Mouse (Mus musculus): ENCODE measurements at regions not wholly inside any gene's neighbourhood (a gene's known extent, or its start where the extent isn't known, plus 50 kb on each side); places are given as distances from the start of the nearest gene placed in this dataset.
A peak's percentile ranks its signal among the peaks of the same experiment; 100 is the strongest.

- H3K27me3 ChIP-seq (replicated peaks): no peaks in the 10 kb centered on the region
- H3K36me3 ChIP-seq: no peaks in the 10 kb centered on the region
- no peak overlapping the region for H3K4me3 ChIP-seq (replicated peaks)
- WGBS: 72% methylated on average over 9 of the region's 9 CpGs
- no peak overlapping the region for H3K27ac ChIP-seq (replicated peaks)
- no peaks in the 10 kb centered on the region for H3K9me3 ChIP-seq (replicated peaks)
- H3K4me1 ChIP-seq: peaks cover 10% of the 10 kb centered on the region
- no peak for ATAC-seq (ENCODE audit: low FRiP score)
- no peak overlapping the region for H3K4me2 ChIP-seq
- H3K9ac ChIP-seq (replicated peaks): no peak overlapping the region
These were observed 168.0 kb downstream of the Maf start for GRCm38 (mm10) chr8:115539600-115539999.

- no peak overlapping the region for H3K27ac ChIP-seq (replicated peaks)
- H3K9me3 ChIP-seq (replicated peaks): no peaks in the 10 kb centered on the region
- no peak overlapping the region for H3K9ac ChIP-seq (replicated peaks)
- no peaks in the 10 kb centered on the region for H3K36me3 ChIP-seq
- WGBS: 77% methylated on average over 4 of the region's 4 CpGs
- H3K27me3 ChIP-seq (replicated peaks): no peaks in the 10 kb centered on the region
- no peak for ATAC-seq (ENCODE audit: low FRiP score)
- no peak overlapping the region for H3K4me2 ChIP-seq
- peaks cover 10% of the 10 kb centered on the region for H3K4me1 ChIP-seq
- H3K4me3 ChIP-seq (replicated peaks): no peak overlapping the region
These were observed 169.4 kb downstream of the Maf start for GRCm38 (mm10) chr8:115538236-115538635.

GRCm38 (mm10) chr8:115537761-115538160 lies 169.8 kb downstream of the Maf start:
- H3K36me3 ChIP-seq: no peaks in the 10 kb centered on the region
- no peaks in the 10 kb centered on the region for H3K9me3 ChIP-seq (replicated peaks)
- ATAC-seq (ENCODE audit: low FRiP score): no peak
- no peak overlapping the region for H3K4me3 ChIP-seq (replicated peaks)
- H3K27ac ChIP-seq (replicated peaks): no peak overlapping the region
- 41% methylated on average over 5 of the region's 5 CpGs for WGBS
- no peak overlapping the region for H3K9ac ChIP-seq (replicated peaks)
- peaks cover 10% of the 10 kb centered on the region for H3K4me1 ChIP-seq
- no peak overlapping the region for H3K4me2 ChIP-seq
- H3K27me3 ChIP-seq (replicated peaks): no peaks in the 10 kb centered on the region

- Histone ChIP-seq H3K36me3 (no peaks in the 10 kb centered on the region), H3K4me1 (peaks cover 10% of the 10 kb centered on the region), H3K27me3 (replicated peaks) (no peaks in the 10 kb centered on the region), H3K9ac (replicated peaks) (no peak overlapping the region), H3K4me2 (no peak overlapping the region), H3K27ac (replicated peaks) (no peak overlapping the region), H3K9me3 (replicated peaks) (no peaks in the 10 kb centered on the region), H3K4me3 (replicated peaks) (no peak overlapping the region)
- no peak for ATAC-seq (ENCODE audit: low FRiP score)
- WGBS: 57% methylated on average over 19 of the region's 19 CpGs
These were observed 170.8 kb downstream of the Maf start for GRCm38 (mm10) chr8:115536554-115537346.

- WGBS: 67% methylated on average over 8 of the region's 8 CpGs
These were observed 171.6 kb downstream of the Maf start for GRCm38 (mm10) chr8:115536001-115536400.

DNA sequence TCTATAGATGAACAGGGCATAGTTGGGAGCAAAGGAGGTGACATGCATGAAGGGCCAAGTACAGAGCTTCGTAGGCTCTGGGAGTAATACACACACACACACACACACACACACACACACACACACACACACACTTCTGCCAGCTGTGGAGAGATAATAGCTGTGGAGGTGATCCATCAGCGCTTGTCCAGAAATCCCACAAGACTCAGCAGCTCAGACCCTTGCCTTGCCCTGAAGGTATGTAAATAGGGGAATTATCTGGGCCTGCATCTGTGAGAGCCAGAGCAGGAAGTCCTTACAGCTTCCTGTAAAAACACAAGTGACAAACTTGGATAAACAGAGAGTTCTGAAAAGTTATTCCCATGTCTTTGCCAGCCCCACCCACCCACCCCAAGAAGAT lies 173.6 kb downstream of the Maf start:
- Histone ChIP-seq H3K27ac (replicated peaks) (no peak overlapping the region), H3K9ac (replicated peaks) (no peak overlapping the region), H3K4me3 (replicated peaks) (no peak overlapping the region), H3K4me2 (no peak overlapping the region), H3K4me1 (peaks cover 11% of the 10 kb centered on the region), H3K9me3 (replicated peaks) (no peaks in the 10 kb centered on the region), H3K36me3 (no peaks in the 10 kb centered on the region), H3K27me3 (replicated peaks) (no peaks in the 10 kb centered on the region)
- 53% methylated on average over 2 of the region's 2 CpGs for WGBS
- ATAC-seq (ENCODE audit: low FRiP score): no peak

More at GRCm38 (mm10) chr8:115536001-115536400, 171.6 kb downstream of the Maf start:
- Histone ChIP-seq H3K27me3 (replicated peaks) (no peaks in the 10 kb centered on the region), H3K4me3 (replicated peaks) (no peak overlapping the region), H3K27ac (replicated peaks) (no peak overlapping the region), H3K9ac (replicated peaks) (no peak overlapping the region), H3K4me2 (no peak overlapping the region), H3K4me1 (peaks cover 10% of the 10 kb centered on the region), H3K9me3 (replicated peaks) (no peaks in the 10 kb centered on the region), H3K36me3 (no peaks in the 10 kb centered on the region)
- no peak for ATAC-seq (ENCODE audit: low FRiP score)

DNA sequence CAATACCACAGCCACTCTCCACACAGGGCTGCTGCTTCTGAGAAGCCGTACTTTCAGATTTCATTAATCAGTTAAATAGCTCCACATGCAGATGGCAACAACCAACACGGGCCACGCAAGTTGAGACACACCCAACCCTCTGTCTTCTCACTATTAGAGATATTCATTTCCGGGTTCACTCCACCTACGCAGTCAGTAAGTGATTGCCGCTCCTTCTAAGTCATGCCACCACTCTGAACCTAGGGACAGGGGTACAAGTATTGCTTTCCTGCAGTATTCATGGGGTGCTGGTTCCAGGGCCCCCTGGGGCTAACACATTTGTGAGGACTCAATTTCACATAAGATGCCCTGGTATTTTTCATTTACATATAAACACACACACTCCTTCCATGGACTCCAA lies 176.3 kb downstream of the Maf start:
- H3K9me3 ChIP-seq (replicated peaks): no peaks in the 10 kb centered on the region
- no peak for ATAC-seq (ENCODE audit: low FRiP score)
- 91% methylated on average over 6 of the region's 6 CpGs for WGBS

GRCm38 (mm10) chr8:115529568-115530342 lies 177.8 kb downstream of the Maf start:
- Histone ChIP-seq H3K4me3 (replicated peaks) (no peak overlapping the region), H3K9ac (replicated peaks) (no peak overlapping the region), H3K36me3 (no peaks in the 10 kb centered on the region), H3K27ac (replicated peaks) (no peak overlapping the region; the same call in 1 of the 2 replicates), H3K27me3 (replicated peaks) (no peaks in the 10 kb centered on the region), H3K9me3 (replicated peaks) (no peaks in the 10 kb centered on the region), H3K4me1 (peaks cover 3% of the 10 kb centered on the region; the same call in 1 of the 2 replicates), H3K4me2 (no peak overlapping the region; the same call in 1 of the 2 replicates)
- ATAC-seq (ENCODE audit: low FRiP score): 0 out of 2 replicates have a peak, but pooled peaks have one; percentile 17
- 57% methylated on average over 14 of the region's 14 CpGs for WGBS

More for the DNA sequence above, 176.3 kb downstream of the Maf start:
- no peaks in the 10 kb centered on the region for H3K36me3 ChIP-seq
- H3K4me2 ChIP-seq: no peak overlapping the region
- no peak overlapping the region for H3K9ac ChIP-seq (replicated peaks)
- no peak overlapping the region for H3K4me3 ChIP-seq (replicated peaks)
- no peaks in the 10 kb centered on the region for H3K27me3 ChIP-seq (replicated peaks)
- no peak overlapping the region for H3K27ac ChIP-seq (replicated peaks)
- H3K4me1 ChIP-seq: peaks cover 3% of the 10 kb centered on the region; the same call in 1 of the 2 replicates

DNA sequence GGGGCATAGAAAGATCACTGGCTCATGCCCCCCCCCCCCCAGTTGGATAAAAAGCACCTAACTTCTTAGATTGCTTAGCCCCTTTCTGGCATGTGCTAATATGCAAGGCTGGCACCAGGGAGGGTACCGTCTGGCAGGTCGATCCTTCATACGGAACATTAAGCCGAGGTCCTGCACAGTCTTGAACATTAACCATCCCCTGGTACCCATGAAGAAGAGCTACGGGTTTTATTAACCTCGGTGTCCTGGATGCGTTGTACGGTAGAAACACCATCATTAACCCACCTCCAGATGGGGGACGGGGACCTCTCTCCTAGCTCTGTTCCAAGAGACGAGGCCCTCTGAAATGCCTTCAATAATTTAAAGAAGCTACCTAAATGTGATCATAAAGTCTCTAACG lies 178.7 kb downstream of the Maf start:
- no peak overlapping the region for H3K9ac ChIP-seq (replicated peaks)
- WGBS: 56% methylated on average over 11 of the region's 11 CpGs
- H3K4me2 ChIP-seq: no peak overlapping the region
- H3K4me1 ChIP-seq: peaks cover 3% of the 10 kb centered on the region; the same call in 1 of the 2 replicates
- no peaks in the 10 kb centered on the region for H3K36me3 ChIP-seq
- no peaks in the 10 kb centered on the region for H3K27me3 ChIP-seq (replicated peaks)
- no peak; the same call in 1 of the 2 replicates for ATAC-seq (ENCODE audit: low FRiP score)
- H3K4me3 ChIP-seq (replicated peaks): no peak overlapping the region
- no peaks in the 10 kb centered on the region for H3K9me3 ChIP-seq (replicated peaks)
- no peak overlapping the region for H3K27ac ChIP-seq (replicated peaks)

GRCm38 (mm10) chr8:115525149-115525548 lies 182.4 kb downstream of the Maf start:
- Histone ChIP-seq H3K9me3 (replicated peaks) (no peaks in the 10 kb centered on the region), H3K27ac (replicated peaks) (no peak overlapping the region), H3K27me3 (replicated peaks) (no peaks in the 10 kb centered on the region), H3K9ac (replicated peaks) (no peak overlapping the region), H3K4me3 (replicated peaks) (no peak overlapping the region), H3K36me3 (no peaks in the 10 kb centered on the region), H3K4me2 (no peak overlapping the region), H3K4me1 (peaks cover 6% of the 10 kb centered on the region; the same call in 1 of the 2 replicates)
- 88% methylated on average over 8 of the region's 8 CpGs for WGBS
- no peak for ATAC-seq (ENCODE audit: low FRiP score)

- 84% methylated on average over 8 of the region's 8 CpGs for WGBS
- ATAC-seq (ENCODE audit: low FRiP score): no peak
These were observed 182.9 kb downstream of the Maf start for GRCm38 (mm10) chr8:115524713-115525112.

DNA sequence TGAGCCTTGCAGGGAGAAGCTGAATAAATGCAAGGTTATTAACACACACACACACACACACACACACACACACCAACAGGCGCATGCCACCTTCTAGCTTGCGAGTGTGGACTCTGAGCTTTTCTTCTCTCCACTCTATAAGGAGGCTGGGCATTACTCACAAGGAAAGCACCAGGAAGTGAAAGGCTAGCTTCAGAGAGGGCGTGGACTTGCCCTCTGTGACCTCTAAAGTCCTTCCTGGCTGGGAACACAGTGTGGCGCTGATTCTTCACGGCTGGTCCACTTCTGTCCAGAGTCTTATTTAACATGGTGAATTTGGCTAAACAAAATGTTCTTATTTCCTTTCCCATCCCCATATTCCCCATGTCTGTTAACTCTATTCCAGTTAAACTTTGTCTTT lies 185.1 kb downstream of the Maf start:
- no peaks in the 10 kb centered on the region for H3K9me3 ChIP-seq (replicated peaks)
- H3K36me3 ChIP-seq: no peaks in the 10 kb centered on the region
- 0 out of 2 replicates have a peak, but pooled peaks cover 3% of the 10 kb centered on the region for H3K4me1 ChIP-seq
- H3K4me3 ChIP-seq (replicated peaks): no peak overlapping the region
- 87% methylated on average over 5 of the region's 5 CpGs for WGBS
- H3K9ac ChIP-seq (replicated peaks): no peak overlapping the region
- no peak for ATAC-seq (ENCODE audit: low FRiP score)
- H3K4me2 ChIP-seq: no peak overlapping the region
- no peaks in the 10 kb centered on the region for H3K27me3 ChIP-seq (replicated peaks)
- H3K27ac ChIP-seq (replicated peaks): no peak overlapping the region

More at GRCm38 (mm10) chr8:115524713-115525112, 182.9 kb downstream of the Maf start:
- Histone ChIP-seq H3K9ac (replicated peaks) (no peak overlapping the region), H3K4me1 (peaks cover 6% of the 10 kb centered on the region; the same call in 1 of the 2 replicates), H3K36me3 (no peaks in the 10 kb centered on the region), H3K27ac (replicated peaks) (no peak overlapping the region), H3K27me3 (replicated peaks) (no peaks in the 10 kb centered on the region), H3K9me3 (replicated peaks) (no peaks in the 10 kb centered on the region), H3K4me2 (no peak overlapping the region), H3K4me3 (replicated peaks) (no peak overlapping the region)
